Mouse (Mus musculus): Measurements from ENCODE around the gene Mllt10. TPM values are rescaled to one million over a fixed set of nuclear protein-coding genes. Genes with fewer than 3 reads are reported as not detected.

The Mllt10 gene
- total and polyA plus RNA-seq, 3 experiments: 33.3 to 64.1 TPM; not detected in 1

DNA sequence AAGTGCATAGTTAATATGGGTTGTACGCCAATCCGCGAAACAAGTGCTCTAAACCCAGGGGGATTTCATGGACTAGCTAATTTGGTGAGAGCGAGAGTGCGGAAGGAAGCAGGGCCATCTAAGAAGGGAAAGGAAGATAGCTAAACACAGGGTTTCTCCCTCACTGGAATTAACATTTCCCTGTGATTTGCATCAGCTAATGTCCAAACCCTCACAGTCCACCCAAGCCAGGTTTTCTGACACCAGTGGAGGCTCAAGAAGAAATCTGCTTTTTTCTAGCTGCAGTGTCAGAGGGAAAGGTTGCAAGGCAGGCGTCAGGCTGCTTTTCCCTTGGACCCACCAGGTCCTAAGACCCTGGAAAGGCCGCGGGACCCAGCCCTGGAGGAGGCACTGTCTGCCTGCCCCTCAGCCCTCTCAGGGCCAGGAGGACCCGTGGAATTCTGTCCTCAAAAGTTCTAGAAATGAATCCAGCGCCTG lies 16.1 kb upstream of the Mllt10 start:
- TF ChIP-seq MYC (IDR thresholded peaks at IDR 0.05; ENCODE audit: low read depth, low read length) (no peak), USF2 (IDR thresholded peaks at IDR 0.05; ENCODE audit: borderline replicate concordance in 1 of 2, insufficient read depth in 1 of 2, low read depth in 1 of 2, low read length in 2 of 2) (no peak), MEF2A (IDR thresholded peaks at IDR 0.05; ENCODE audit: extremely low read depth, insufficient replicate concordance, low read depth, low read length, poor library complexity, severe bottlenecking) (no peak), RAD21 (IDR thresholded peaks at IDR 0.05; ENCODE audit: low read depth, low read length) (no peak), BHLHE40 (IDR thresholded peaks at IDR 0.05; ENCODE audit: borderline replicate concordance, low read depth, low read length) (no peak)
- H3K9ac ChIP-seq (ENCODE audit: control insufficient read depth, low read depth, low read length, poor library complexity, severe bottlenecking): no peak overlapping the region
- DNase-seq (ENCODE audit: low read depth, low spot score): no peak
- no peaks in the 10 kb centered on the region for H3K4me1 ChIP-seq (ENCODE audit: control insufficient read depth in 1 of 2, insufficient read depth in 2 of 2, low read length in 2 of 2)
- no peak overlapping the region for H3K27ac ChIP-seq (ENCODE audit: control insufficient read depth, low read depth, low read length)
- H3K27me3 ChIP-seq (ENCODE audit: control insufficient read depth in 1 of 2, insufficient read depth in 2 of 2, low read length in 2 of 2): peaks cover 14 to 24% of the 10 kb centered on the region in 2 experiments
- H3K9me3 ChIP-seq (replicated peaks; ENCODE audit: insufficient read depth, low read length): no peaks in the 10 kb centered on the region
- H3K79me2 ChIP-seq (ENCODE audit: control insufficient read depth, insufficient read depth, low read length, poor library complexity): no peaks in the 10 kb centered on the region
- no peak overlapping the region for H3K4me3 ChIP-seq (ENCODE audit: control insufficient read depth in 1 of 2, insufficient read depth in 1 of 2, low read depth in 2 of 2, low read length in 2 of 2)
- no peaks in the 10 kb centered on the region for H3K36me3 ChIP-seq (ENCODE audit: control insufficient read depth in 1 of 2, insufficient read depth in 2 of 2, low read length in 2 of 2)

DNA sequence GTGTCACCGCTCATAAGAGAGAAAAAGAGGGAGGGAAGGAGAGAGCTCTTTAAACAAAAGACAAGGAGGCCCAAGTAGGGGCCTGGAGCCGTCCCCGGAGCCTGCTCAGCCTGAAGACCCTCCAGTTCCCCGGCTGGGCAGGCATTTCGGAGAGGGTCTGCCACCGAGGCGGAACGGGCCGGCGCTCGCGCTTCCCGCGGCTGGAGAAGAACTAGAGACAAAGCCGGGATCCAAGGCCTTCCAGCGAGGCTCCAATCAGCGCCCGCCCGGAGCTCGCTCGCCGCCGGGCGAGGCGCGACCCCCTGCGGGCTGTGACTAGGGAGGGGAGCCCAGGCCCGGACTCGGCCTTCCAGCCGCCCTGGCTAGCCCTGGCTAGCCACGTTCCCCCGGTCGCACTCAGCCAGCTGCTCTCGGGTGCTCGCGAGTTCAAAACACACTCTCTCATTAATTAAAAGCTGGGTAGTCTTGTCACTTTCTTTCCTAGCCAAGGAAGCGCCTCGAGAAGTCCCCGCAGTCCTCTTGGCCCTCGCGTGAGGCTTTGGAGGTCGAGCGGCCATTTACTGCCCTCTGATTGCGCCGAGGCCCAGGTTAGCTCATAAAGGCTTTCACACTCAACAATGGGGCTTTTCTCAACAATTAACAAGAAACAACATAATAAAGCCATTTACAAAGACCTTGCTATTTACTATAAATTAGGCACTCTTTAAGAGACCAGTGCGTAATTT lies 15.3 kb upstream of the Mllt10 start:
- H3K9ac ChIP-seq (ENCODE audit: control insufficient read depth, low read depth, low read length, poor library complexity, severe bottlenecking): no peak overlapping the region
- no peak for DNase-seq (ENCODE audit: low read depth, low spot score)
- peaks cover 14 to 26% of the 10 kb centered on the region in 2 experiments for H3K27me3 ChIP-seq (ENCODE audit: control insufficient read depth in 1 of 2, insufficient read depth in 2 of 2, low read length in 2 of 2)
- no peaks in the 10 kb centered on the region for H3K9me3 ChIP-seq (replicated peaks; ENCODE audit: insufficient read depth, low read length)
- no peak overlapping the region for H3K27ac ChIP-seq (ENCODE audit: control insufficient read depth, low read depth, low read length)
- no peak overlapping the region for H3K4me3 ChIP-seq (ENCODE audit: control insufficient read depth in 1 of 2, insufficient read depth in 1 of 2, low read depth in 2 of 2, low read length in 2 of 2)
- TF ChIP-seq MXI1 (IDR thresholded peaks at IDR 0.05; ENCODE audit: low read depth, low read length) (no peak), ZMIZ1 (IDR thresholded peaks at IDR 0.05; ENCODE audit: low read depth, low read length) (no peak), MYB (IDR thresholded peaks at IDR 0.05; ENCODE audit: low read depth, low read length) (no peak), ETS1 (IDR thresholded peaks at IDR 0.05; ENCODE audit: low read depth, low read length) (no peak), MAX (IDR thresholded peaks at IDR 0.05; ENCODE audit: low read length) (no peak), ZKSCAN1 (IDR thresholded peaks at IDR 0.05; ENCODE audit: low read depth, low read length) (no peak), USF2 (IDR thresholded peaks at IDR 0.05; ENCODE audit: borderline replicate concordance in 1 of 2, insufficient read depth in 1 of 2, low read depth in 1 of 2, low read length in 2 of 2) (no peak)
- H3K4me1 ChIP-seq (ENCODE audit: control insufficient read depth in 1 of 2, insufficient read depth in 2 of 2, low read length in 2 of 2): no peaks in the 10 kb centered on the region
- H3K79me2 ChIP-seq (ENCODE audit: control insufficient read depth, insufficient read depth, low read length, poor library complexity): no peaks in the 10 kb centered on the region
- no peaks in the 10 kb centered on the region for H3K36me3 ChIP-seq (ENCODE audit: control insufficient read depth in 1 of 2, insufficient read depth in 2 of 2, low read length in 2 of 2)

Measured in MEL (cell line).